In the genomic region with DNA sequence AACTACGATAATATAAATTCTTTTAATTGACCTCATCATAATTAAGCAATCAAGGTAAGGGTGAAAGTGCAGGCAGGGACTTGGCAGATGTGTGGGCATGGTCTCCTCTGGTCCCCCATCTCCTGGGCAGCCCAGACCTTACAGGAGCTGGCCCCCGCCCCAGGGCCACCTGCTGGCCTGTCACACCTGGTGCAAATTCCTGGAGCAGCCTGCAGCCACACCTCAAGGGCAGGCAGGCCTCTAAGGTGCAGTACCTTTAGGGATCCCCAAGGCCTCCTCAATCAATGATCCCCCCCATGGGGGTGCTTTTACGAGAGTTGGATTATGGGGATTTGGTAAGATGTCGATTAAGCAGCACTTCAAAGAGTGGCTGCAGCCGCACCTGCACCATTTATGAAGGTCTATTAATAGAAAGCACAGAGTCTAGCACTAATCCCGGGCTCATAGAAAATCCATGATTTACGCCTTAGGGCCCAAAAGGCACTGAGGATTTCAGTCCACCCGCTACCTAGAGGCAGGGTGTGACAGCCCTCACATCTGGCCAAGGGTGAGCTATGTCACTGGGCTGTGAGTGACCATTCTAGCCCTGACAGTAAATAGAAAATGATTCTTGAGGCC, we compare ENCODE assay signal across 18 mouse cellular contexts.
DNase-seq lines count a peak whose midpoint lies in the region; ATAC-seq and TF ChIP-seq lines count a peak whose summit lies in the region.
"Had no signal": no experiment of that assay in that cellular context is flagged by ENCODE, and none has a peak within 500 bp of the region (broad histone marks: within the 10 kb centered on the region; RNA-seq: fewer than 3 reads in every experiment).

No protein-coding gene starts in this region.

- no peak for TF ChIP-seq POLR2A in limb, embryonic 14.5 days (IDR thresholded peaks at IDR 0.05; ENCODE audit: borderline replicate concordance, extremely low read depth, insufficient read depth, insufficient read length)

- WGBS in limb, embryonic 11.5 days, result 41% methylated on average over 8 of the region's 8 CpGs
- WGBS in limb, embryonic 10.5 days, result 64% methylated on average over 8 of the region's 8 CpGs
- WGBS in intestine, embryonic 16.5 days, result 58% methylated on average over 8 of the region's 8 CpGs
- WGBS in limb, embryonic 14.5 days, result 31% methylated on average over 8 of the region's 8 CpGs

- H3K27me3 ChIP-seq in limb, embryonic 11.5 days (ENCODE audit: control insufficient read depth, insufficient read depth, low read length), result no peaks in the 10 kb centered on the region
- no peaks in the 10 kb centered on the region for H3K27me3 ChIP-seq in limb, embryonic 10.5 days (ENCODE audit: low read depth, poor library complexity, severe bottlenecking)
- H3K27me3 ChIP-seq in intestine, embryonic 16.5 days (replicated peaks; ENCODE audit: control insufficient read depth, insufficient read depth, low read length), result no peaks in the 10 kb centered on the region
- no peaks in the 10 kb centered on the region for H3K27me3 ChIP-seq in limb, embryonic 14.5 days (ENCODE audit: control insufficient read depth, insufficient read depth, low read length)
- H3K27me3 ChIP-seq: forebrain, embryonic 12.5 days; heart, embryonic 13.5 days; hindbrain, embryonic 12.5 days had no signal

- no peaks in the 10 kb centered on the region for H3K9me3 ChIP-seq in limb, embryonic 11.5 days (ENCODE audit: control insufficient read depth, low read length)
- no peaks in the 10 kb centered on the region for H3K9me3 ChIP-seq in limb, embryonic 10.5 days (replicated peaks)
- H3K9me3 ChIP-seq in intestine, embryonic 16.5 days (ENCODE audit: control insufficient read depth, low read length), result no peaks in the 10 kb centered on the region
- no peaks in the 10 kb centered on the region for H3K9me3 ChIP-seq in limb, embryonic 14.5 days (ENCODE audit: control insufficient read depth, low read length)
- H3K9me3 ChIP-seq: embryonic facial prominence, embryonic 13.5 days; forebrain, embryonic 12.5 days; heart, embryonic 13.5 days; hindbrain, embryonic 12.5 days had no signal

- peak; percentile 47 for DNase-seq in limb, embryonic 11.5 days (ENCODE audit: low spot score)
- no peak for DNase-seq in limb, embryonic 10.5 days (ENCODE audit: low spot score)
- DNase-seq in limb, embryonic 14.5 days (ENCODE audit: low spot score), result no peak
- DNase-seq in lung, postnatal 10 days, result no peak
- no peak for DNase-seq in retina, postnatal 1 day
- DNase-seq: adrenal gland, postnatal 14 days; cerebellum, adult 11-12 months; cerebellum, adult 9-10 months; cerebellum, postnatal 36 days; gastrocnemius, postnatal 14 days; heart, postnatal 36 days had no signal

- no peak overlapping the region for H3K4me3 ChIP-seq in limb, embryonic 11.5 days (ENCODE audit: low read depth, low read length)
- H3K4me3 ChIP-seq in limb, embryonic 10.5 days, result no peak overlapping the region
- H3K4me3 ChIP-seq in intestine, embryonic 16.5 days (ENCODE audit: low read length), result no peak overlapping the region
- H3K4me3 ChIP-seq in limb, embryonic 14.5 days (replicated peaks; ENCODE audit: low read length), result no peak overlapping the region
- H3K4me3 ChIP-seq: embryonic facial prominence, embryonic 13.5 days; forebrain, embryonic 12.5 days; heart, embryonic 13.5 days; hindbrain, embryonic 12.5 days had no signal

- H3K36me3 ChIP-seq in limb, embryonic 11.5 days (ENCODE audit: control insufficient read depth, insufficient read depth, low read length), result no peaks in the 10 kb centered on the region
- no peaks in the 10 kb centered on the region for H3K36me3 ChIP-seq in limb, embryonic 10.5 days
- no peaks in the 10 kb centered on the region for H3K36me3 ChIP-seq in intestine, embryonic 16.5 days (ENCODE audit: control insufficient read depth, insufficient read depth, low read length)
- H3K36me3 ChIP-seq in limb, embryonic 14.5 days (ENCODE audit: control insufficient read depth, insufficient read depth, low read length), result no peaks in the 10 kb centered on the region
- H3K36me3 ChIP-seq: embryonic facial prominence, embryonic 13.5 days; forebrain, embryonic 12.5 days; heart, embryonic 13.5 days; hindbrain, embryonic 12.5 days had no signal

- no peak overlapping the region for H3K9ac ChIP-seq in limb, embryonic 11.5 days (ENCODE audit: low read length)
- H3K9ac ChIP-seq in intestine, embryonic 16.5 days (ENCODE audit: low read depth, low read length), result no peak overlapping the region
- no peak overlapping the region for H3K9ac ChIP-seq in limb, embryonic 14.5 days (ENCODE audit: low read depth, low read length, severe bottlenecking)
- H3K9ac ChIP-seq: embryonic facial prominence, embryonic 13.5 days; forebrain, embryonic 12.5 days; heart, embryonic 13.5 days; hindbrain, embryonic 12.5 days had no signal

- H3K4me1 ChIP-seq in limb, embryonic 11.5 days (ENCODE audit: control insufficient read depth, insufficient read depth, low read length), result peaks cover 5% of the 10 kb centered on the region
- H3K4me1 ChIP-seq in limb, embryonic 10.5 days, result peaks cover 6% of the 10 kb centered on the region; the same call in 1 of the 2 replicates
- peaks cover 6% of the 10 kb centered on the region; the same call in 1 of the 2 replicates for H3K4me1 ChIP-seq in intestine, embryonic 16.5 days (ENCODE audit: control insufficient read depth, insufficient read depth, low read length)
- H3K4me1 ChIP-seq in limb, embryonic 14.5 days (ENCODE audit: control insufficient read depth, insufficient read depth, low read length), result peaks cover 10% of the 10 kb centered on the region; the same call in 1 of the 2 replicates
- H3K4me1 ChIP-seq: forebrain, embryonic 12.5 days had no signal

- H3K4me2 ChIP-seq in limb, embryonic 11.5 days (ENCODE audit: low read depth, severe bottlenecking), result no peak overlapping the region
- no peak overlapping the region for H3K4me2 ChIP-seq in intestine, embryonic 16.5 days (ENCODE audit: low read depth, low read length)
- H3K4me2 ChIP-seq in limb, embryonic 14.5 days (replicated peaks; ENCODE audit: low read depth, low read length, severe bottlenecking), result no peak overlapping the region
- H3K4me2 ChIP-seq: embryonic facial prominence, embryonic 13.5 days; forebrain, embryonic 12.5 days; heart, embryonic 13.5 days; hindbrain, embryonic 12.5 days had no signal

- peak; percentile 79 for ATAC-seq in limb, embryonic 11.5 days (ENCODE audit: insufficient number of reproducible peaks, low FRiP score, low TSS enrichment, low read depth)
- ATAC-seq in intestine, embryonic 16.5 days, result peak; percentile 68
- ATAC-seq in limb, embryonic 14.5 days (ENCODE audit: low FRiP score, low read depth), result 0 out of 2 replicates have a peak, but pooled peaks have one; percentile 30
- ATAC-seq in megakaryocyte-erythroid progenitor cell, adult 5-6 weeks (replicated peaks; ENCODE audit: low FRiP score, low TSS enrichment, poor library complexity, severe bottlenecking), result no peak
- ATAC-seq: forebrain, embryonic 16.5 days had no signal

- H3K27ac ChIP-seq in limb, embryonic 11.5 days (replicated peaks; ENCODE audit: low read depth, low read length), result no peak overlapping the region
- H3K27ac ChIP-seq in limb, embryonic 10.5 days, result no peak overlapping the region
- no peak overlapping the region for H3K27ac ChIP-seq in intestine, embryonic 16.5 days (ENCODE audit: low read length)
- no peak overlapping the region for H3K27ac ChIP-seq in limb, embryonic 14.5 days (replicated peaks; ENCODE audit: low read depth, low read length)
- H3K27ac ChIP-seq: embryonic facial prominence, embryonic 13.5 days; forebrain, embryonic 12.5 days; heart, embryonic 13.5 days; hindbrain, embryonic 12.5 days had no signal
